Mouse (Mus musculus) central nervous system, embryonic 18 days (tissue): ENCODE data around the gene Tas2r122. TPM values are rescaled to one million over a fixed set of nuclear protein-coding genes. Genes with fewer than 3 reads are reported as not detected.

Experiments
- polyA plus RNA-seq: library from polyadenylated mRNA; depleted of rRNA; stranded (reverse); fragments of >200 nt; gene quantifications from 2 replicates; pipeline ENCODE4 v1.2.3, GENCODE M21; 2012; rRNA removed

Tas2r122 gene
- not detected in 2 replicates for polyA plus RNA-seq

DNA sequence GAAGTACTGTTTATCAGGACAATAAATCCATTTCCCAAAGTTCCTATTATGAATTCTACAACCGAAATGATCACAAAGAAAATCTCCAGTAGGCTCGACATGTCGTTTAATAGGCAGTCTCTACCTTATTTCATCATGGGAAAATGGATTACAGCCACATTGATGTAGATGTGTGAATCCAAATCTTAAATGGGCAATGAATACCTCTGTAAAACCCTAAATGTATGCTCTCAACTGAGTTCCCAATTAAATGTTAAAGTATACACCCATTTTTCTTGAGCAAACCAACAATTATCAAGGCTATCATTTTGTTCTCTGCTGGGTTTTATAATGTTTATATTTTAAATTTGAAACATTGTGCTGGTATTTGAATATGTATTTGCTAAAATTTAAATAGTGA is at the start of gene Tas2r122:
TSS of gene Tas2r122 (minus strand) at position 101 of the 400 bp plus-strand sequence.

DNA sequence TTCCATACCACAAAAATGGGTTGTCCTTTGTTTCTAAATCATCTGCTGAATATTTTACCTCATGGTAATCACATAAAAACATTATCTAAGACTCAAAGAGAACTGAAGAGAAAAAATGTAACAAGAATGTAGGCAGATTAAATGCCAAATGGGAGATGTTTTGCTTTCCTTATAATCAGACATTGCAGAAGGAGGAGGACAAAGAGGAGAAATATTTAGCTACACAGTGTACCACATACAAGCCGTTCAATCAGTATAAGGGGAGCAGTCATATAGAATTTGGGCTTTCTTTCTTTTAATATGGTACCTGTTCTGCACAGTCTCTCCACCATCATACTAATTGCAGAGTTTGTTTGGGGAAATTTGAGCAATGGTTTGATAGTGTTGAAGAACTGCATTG is 42.7 kb upstream of the Tas2r122 start, which contains the start of gene Tas2r124:
TSS of gene Tas2r124 (plus strand) at position 301 of the 400 bp plus-strand sequence.

DNA sequence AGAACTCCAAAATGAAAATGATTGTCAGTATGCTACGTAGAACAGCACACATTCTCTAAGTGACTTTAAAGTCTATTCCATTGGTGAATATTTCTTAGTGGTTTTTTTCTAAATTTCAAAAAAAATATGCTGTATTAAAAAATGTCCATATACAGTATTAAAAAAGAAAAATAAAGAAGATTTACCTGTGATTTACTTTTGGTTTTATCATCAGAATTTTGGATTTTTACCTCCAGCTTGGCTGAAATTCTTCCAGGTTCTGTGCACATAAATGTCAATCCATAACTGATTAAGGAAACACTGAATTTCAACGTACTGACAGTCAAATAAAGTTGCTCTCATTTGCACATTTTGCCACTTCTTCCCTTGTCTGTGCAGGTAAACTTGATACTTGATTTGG is 26.2 kb upstream of the Tas2r122 start, which contains the start of gene Tas2r115:
TSS of gene Tas2r115 (minus strand) at position 101 of the 400 bp plus-strand sequence.

DNA sequence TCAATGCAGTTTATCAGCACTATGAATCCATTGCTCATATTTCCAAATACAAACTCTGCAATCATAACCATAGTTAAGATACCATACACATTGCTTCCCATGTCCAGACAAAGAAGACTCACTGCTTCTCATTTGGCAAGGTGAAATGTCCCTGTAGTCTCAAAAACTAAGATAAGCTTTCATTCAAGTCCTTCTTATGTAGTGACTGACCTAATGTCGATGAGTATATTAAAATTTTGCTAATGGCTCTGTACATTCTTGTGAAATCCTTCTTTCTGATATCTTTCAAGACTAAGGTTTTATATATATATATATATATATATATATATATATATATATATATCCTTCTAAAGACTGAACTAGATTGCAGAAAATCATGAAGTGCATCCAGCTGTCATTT is 10.8 kb downstream of the Tas2r122 start, which contains the start of gene Tas2r121:
TSS of gene Tas2r121 (minus strand) at position 101 of the 400 bp plus-strand sequence.

Other genes with a start within 250 kb of the Tas2r122 start
- not detected in 2 replicates for gene Prh1, start 142.1 kb downstream of the Tas2r122 start, polyA plus RNA-seq
- not detected in 2 replicates for gene Prp2, start 116.0 kb downstream of the Tas2r122 start, polyA plus RNA-seq
- gene A630073D07Rik, start 60.4 kb downstream of the Tas2r122 start, polyA plus RNA-seq, result not detected in 2 replicates
- not detected in 2 replicates for gene Tas2r120, start 55.0 kb downstream of the Tas2r122 start, polyA plus RNA-seq
- not detected in 2 replicates for gene Tas2r121, start 10.9 kb downstream of the Tas2r122 start, polyA plus RNA-seq
- not detected in 2 replicates for gene Tas2r115, start 26.1 kb upstream of the Tas2r122 start, polyA plus RNA-seq
- gene Tas2r124, start 42.8 kb upstream of the Tas2r122 start, polyA plus RNA-seq, result not detected in 2 replicates
- not detected in 2 replicates for gene Tas2r102, start 50.2 kb upstream of the Tas2r122 start, polyA plus RNA-seq
- not detected in 2 replicates for gene Tas2r136, start 66.2 kb upstream of the Tas2r122 start, polyA plus RNA-seq
- not detected in 2 replicates for gene Tas2r117, start 90.9 kb upstream of the Tas2r122 start, polyA plus RNA-seq
- gene Tas2r123, start 135.2 kb upstream of the Tas2r122 start, polyA plus RNA-seq, result not detected in 2 replicates
- not detected in 2 replicates for gene Tas2r116, start 143.5 kb upstream of the Tas2r122 start, polyA plus RNA-seq
- not detected in 2 replicates for gene Tas2r110, start 156.1 kb upstream of the Tas2r122 start, polyA plus RNA-seq
- not detected in 2 replicates for gene Tas2r113, start 181.1 kb upstream of the Tas2r122 start, polyA plus RNA-seq
- gene Tas2r125, start 197.7 kb upstream of the Tas2r122 start, polyA plus RNA-seq, result not detected in 2 replicates
- gene Tas2r129, start 239.2 kb upstream of the Tas2r122 start, polyA plus RNA-seq, result not detected in 2 replicates
- gene Tas2r131, start 246.0 kb upstream of the Tas2r122 start, polyA plus RNA-seq, result not detected in 2 replicates